Mouse (Mus musculus) spleen, adult 2 months (tissue): ENCODE data around the gene Cutal. TPM values are rescaled to one million over a fixed set of nuclear protein-coding genes. Genes with fewer than 3 reads are reported as not detected.

Source experiments
- DNase-seq, 2 experiments: peaks; one replicate each; pipeline versions ENCODE4 v3.0.0 to v3.0.0-alpha.2; 2012 to 2021; ENCODE audit warnings: low spot score in 2 of 2, low read depth in 1 of 2
- H3K27ac ChIP-seq: fragments of 200-500 bp; 2 replicates; pipeline ENCODE4 v1.5.1; 2012; ENCODE audit warnings: low read length, inconsistent platforms; ENCODE audit not compliant: insufficient read depth
- H3K27me3 ChIP-seq: fragments of 200-500 bp; 2 replicates; pipeline ENCODE4 v1.6.1; 2012; ENCODE audit warnings: mild to moderate bottlenecking, moderate library complexity, low read length, inconsistent platforms; ENCODE audit not compliant: control insufficient read depth, insufficient read depth
- H3K36me3 ChIP-seq: fragments of 200-500 bp; 2 replicates; pipeline ENCODE4 v1.6.1; 2012; ENCODE audit warnings: mild to moderate bottlenecking, low read length, inconsistent platforms; ENCODE audit not compliant: control insufficient read depth, insufficient read depth
- H3K4me1 ChIP-seq: fragments of 200-500 bp; 2 replicates; pipeline ENCODE4 v1.6.1; 2011; ENCODE audit warnings: inconsistent platforms; ENCODE audit not compliant: control insufficient read depth, insufficient read depth, insufficient read length
- H3K4me3 ChIP-seq: fragments of 200-500 bp; 2 replicates; pipeline ENCODE4 v1.5.1; 2011; ENCODE audit warnings: mild to moderate bottlenecking, inconsistent platforms; ENCODE audit not compliant: insufficient read depth, insufficient read length; ENCODE audit errors: extremely low read depth
- CTCF ChIP-seq: fragments of 200-500 bp; IDR thresholded peaks from 2 replicates; pipeline ENCODE4 v1.5.1; 2011; ENCODE audit warnings: mild to moderate bottlenecking, inconsistent platforms; ENCODE audit not compliant: insufficient read depth, insufficient read length, insufficient replicate concordance; ENCODE audit errors: extremely low read depth
- POLR2A ChIP-seq: fragments of 200-500 bp; IDR thresholded peaks from 2 replicates; pipeline ENCODE4 v1.6.1; 2011; ENCODE audit warnings: low read depth, low read length, inconsistent platforms
- WGBS: fragments of 180-500 bp; shearing (Covaris S2); methylation state at CpG from one replicate; pipeline ENCODE4 v1.1.7; 2018; 5-methylcytosine and 5-hydroxymethylcytosine counted together
- polyA plus RNA-seq: library from polyadenylated mRNA; depleted of rRNA; stranded (reverse); fragments of >200 nt; gene quantifications from 2 replicates; pipeline ENCODE4 v1.2.3, GENCODE M21; 2012

The Cutal gene
- polyA plus RNA-seq, 1 experiment = not detected

DNA sequence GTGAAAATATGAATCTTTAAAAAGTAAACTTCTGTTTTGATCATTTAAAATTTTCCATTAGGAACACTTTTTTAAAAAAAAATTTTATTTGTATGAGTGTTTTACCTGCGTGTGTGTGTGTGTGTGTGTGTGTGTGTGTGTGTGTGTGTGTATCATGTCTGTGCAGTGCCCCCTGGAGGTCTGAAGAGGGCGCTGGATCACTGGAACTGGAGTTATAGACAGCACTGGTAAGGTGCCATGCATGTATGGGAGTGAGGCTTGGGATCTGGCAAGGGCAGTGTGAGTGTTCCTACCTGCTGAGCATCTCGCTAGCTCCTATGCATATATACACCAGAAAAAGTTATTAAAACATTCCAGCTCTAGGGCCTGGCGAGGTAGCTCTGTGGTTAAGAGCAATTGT is 27.5 kb downstream of the Cutal start:
- Histone ChIP-seq H3K4me1 (peaks cover 4% of the 10 kb centered on the region; the same call in 1 of the 2 replicates), H3K4me3 (no peak overlapping the region), H3K36me3 (no peaks in the 10 kb centered on the region), H3K27me3 (no peaks in the 10 kb centered on the region), H3K27ac (no peak overlapping the region)
- no peak for DNase-seq
- 91% methylated on average over 4 of the region's 4 CpGs for WGBS
- TF ChIP-seq POLR2A = no peak
- TF ChIP-seq CTCF = no peak

DNA sequence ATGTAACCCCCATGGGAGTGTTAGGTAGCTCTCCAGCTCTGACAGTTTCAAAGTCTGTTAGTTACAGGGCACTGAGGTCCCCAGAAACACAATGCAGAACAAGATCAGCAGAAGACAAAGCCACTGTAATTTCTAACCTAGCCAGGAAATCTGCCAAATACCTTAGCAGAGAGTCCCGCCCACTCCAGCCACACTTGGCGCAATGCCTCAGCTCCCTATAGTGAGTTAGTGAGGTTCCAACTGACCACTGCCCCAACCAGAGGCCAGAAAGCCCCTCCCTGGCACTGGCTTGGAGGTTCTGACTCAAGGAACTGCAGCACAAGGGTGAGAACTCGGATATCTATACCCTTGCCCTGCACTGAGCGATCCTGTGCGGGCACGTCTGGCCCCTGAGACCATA is 28.5 kb downstream of the Cutal start:
- Histone ChIP-seq H3K27ac (no peak overlapping the region), H3K27me3 (no peaks in the 10 kb centered on the region), H3K4me3 (no peak overlapping the region), H3K36me3 (no peaks in the 10 kb centered on the region), H3K4me1 (peaks cover 10% of the 10 kb centered on the region; the same call in 1 of the 2 replicates)
- no peak for DNase-seq
- 94% methylated on average over 6 of the region's 6 CpGs for WGBS
- TF ChIP-seq CTCF = no peak
- no peak for TF ChIP-seq POLR2A

DNA sequence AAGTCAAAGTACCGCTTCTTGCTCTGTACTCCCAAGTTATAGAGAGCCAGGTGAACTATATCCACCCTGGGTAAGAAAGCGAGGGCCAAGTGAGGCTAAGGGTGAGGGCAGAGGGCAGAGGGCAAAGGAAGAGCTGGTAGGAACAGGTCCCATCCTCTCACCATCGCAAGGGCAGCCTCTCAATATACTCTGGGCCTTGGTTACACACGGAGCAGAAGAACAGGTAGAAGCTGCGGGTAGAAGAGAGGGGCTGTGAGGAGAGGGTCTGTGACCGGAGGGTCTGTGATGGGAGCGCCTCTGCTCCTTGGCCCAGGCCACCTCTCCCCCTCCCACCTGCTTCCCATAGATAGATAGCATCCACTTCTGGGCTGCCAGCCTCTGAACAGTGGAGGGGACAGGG is 29.0 kb downstream of the Cutal start:
- no peak for DNase-seq
- Histone ChIP-seq H3K4me3 (no peak overlapping the region), H3K27me3 (no peaks in the 10 kb centered on the region), H3K4me1 (peaks cover 10% of the 10 kb centered on the region; the same call in 1 of the 2 replicates), H3K36me3 (no peaks in the 10 kb centered on the region), H3K27ac (no peak overlapping the region)
- WGBS = 98% methylated on average over 7 of the region's 7 CpGs
- no peak for TF ChIP-seq POLR2A
- no peak for TF ChIP-seq CTCF

DNA sequence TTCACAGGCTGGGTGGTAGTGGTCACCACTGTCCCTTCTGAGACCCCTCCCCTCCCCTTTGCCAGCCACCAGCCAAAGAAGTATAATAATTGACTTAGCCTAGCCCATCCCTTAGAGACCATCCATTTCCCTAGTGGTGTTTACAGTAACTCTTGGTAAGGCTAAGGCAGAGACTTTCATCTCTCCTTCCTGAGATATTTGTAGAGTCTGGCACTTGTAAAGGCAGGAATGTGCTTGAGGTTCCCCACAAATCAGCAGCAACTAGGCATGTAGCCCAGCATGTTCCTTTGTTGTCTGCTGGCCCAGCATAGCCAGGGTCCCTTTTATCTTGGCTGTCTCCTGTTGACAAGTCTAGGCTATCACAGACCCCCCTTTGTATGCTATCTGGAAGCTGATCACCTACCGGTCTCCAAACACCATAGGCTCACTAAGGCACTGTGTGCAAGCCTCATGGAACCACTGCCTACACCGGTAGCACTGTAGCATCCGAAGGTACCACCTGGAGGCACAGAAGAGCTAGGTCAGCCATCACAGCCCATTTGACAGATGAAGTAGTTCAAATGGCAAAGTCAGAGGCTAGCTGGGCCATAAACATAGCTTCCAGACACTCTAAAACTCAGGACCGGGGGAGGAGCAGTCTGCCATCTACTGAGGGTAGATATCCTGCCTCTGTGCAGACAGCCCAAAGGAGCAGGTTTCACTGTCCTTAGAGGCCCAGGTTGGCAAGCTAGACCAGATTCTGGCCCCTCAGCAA is 29.6 kb downstream of the Cutal start:
- DNase-seq = no peak
- Histone ChIP-seq H3K4me1 (peaks cover 10% of the 10 kb centered on the region; the same call in 1 of the 2 replicates), H3K27ac (no peak overlapping the region), H3K36me3 (no peaks in the 10 kb centered on the region), H3K27me3 (no peaks in the 10 kb centered on the region), H3K4me3 (no peak overlapping the region)
- WGBS = 97% methylated on average over 4 of the region's 4 CpGs
- TF ChIP-seq CTCF = no peak
- no peak for TF ChIP-seq POLR2A

DNA sequence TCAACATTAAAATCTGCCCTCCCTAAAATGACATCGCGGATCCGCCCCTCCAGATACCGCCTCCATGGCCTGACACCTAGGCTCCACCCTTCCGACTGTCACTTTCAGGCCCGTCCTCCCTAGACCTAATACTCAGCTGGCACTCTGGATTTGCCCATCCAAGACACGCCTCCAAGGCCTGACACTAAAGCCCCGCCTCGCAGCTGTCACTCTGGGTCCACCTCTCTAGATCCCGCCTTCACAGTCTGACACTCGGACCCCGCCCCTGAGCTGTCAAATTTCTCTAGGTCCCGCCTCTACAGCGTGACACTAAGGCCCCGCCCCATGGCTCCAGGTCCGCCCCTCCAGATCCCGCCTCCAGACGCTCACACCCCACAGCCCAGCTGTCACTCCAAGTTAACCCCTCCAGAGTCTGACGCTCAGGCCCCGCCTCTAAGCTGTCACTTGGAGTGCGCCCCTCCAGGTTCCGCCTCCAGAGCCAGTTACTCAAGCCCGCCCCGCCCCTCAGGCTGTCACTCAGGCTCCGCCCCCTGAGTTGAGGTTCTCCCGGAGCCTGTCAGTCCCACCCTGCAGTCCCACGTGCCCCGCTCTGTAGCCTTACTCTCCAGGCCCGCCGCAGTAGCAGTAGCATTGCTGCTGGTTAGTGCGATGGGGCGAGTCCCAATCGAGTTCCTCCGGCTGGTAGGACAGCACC is 30.8 kb downstream of the Cutal start:
- WGBS = 4% methylated on average over 34 of the region's 34 CpGs
- H3K27ac ChIP-seq = peak overlapping the region; percentile 26
- TF ChIP-seq POLR2A (no peak), CTCF (no peak)

DNA sequence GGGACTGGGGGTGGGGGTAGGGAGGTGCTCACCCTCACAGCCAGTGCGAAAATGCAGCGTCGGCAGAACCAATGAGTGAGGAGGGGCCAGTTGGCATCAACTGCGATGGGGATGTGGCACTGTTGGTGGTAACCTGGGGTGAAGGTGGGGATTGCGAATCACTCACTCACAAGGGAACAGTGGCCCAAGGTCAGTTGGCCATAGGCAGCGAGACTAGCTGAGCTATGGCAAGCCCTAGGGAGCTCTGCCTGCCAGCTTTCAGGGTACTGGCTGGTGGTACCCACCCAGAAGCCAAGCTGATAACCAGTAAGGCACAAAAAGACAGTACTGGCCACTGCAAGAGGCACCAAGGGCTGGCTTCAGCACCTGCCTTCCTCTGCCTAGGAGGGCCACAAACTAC is 32.2 kb downstream of the Cutal start:
- no peaks in the 10 kb centered on the region for H3K36me3 ChIP-seq
- peaks cover 10% of the 10 kb centered on the region; the same call in 1 of the 2 replicates for H3K4me1 ChIP-seq
- 92% methylated on average over 6 of the region's 6 CpGs for WGBS
- peak overlapping the region; percentile 75 for H3K27ac ChIP-seq
- no peak for DNase-seq
- H3K4me3 ChIP-seq = no peak overlapping the region
- no peaks in the 10 kb centered on the region for H3K27me3 ChIP-seq
- TF ChIP-seq CTCF (no peak), POLR2A (no peak)

More for the DNA sequence above, 30.8 kb downstream of the Cutal start:
- peak; percentile 92 to 96 for DNase-seq
- Histone ChIP-seq H3K27me3 (no peaks in the 10 kb centered on the region), H3K4me1 (peaks cover 10% of the 10 kb centered on the region; the same call in 1 of the 2 replicates), H3K36me3 (no peaks in the 10 kb centered on the region), H3K4me3 (peak overlapping the region; percentile 49)
